Mouse (Mus musculus): ENCODE results near the gene Dnttip1. TPM values are rescaled to one million over a fixed set of nuclear protein-coding genes. Genes with fewer than 3 reads are reported as not detected.
A peak's percentile ranks its signal among the peaks of the same experiment; 100 is the strongest.

Gene Dnttip1
- polyA plus RNA-seq, 1 experiment from 2014 or later, result 60.0 TPM

DNA sequence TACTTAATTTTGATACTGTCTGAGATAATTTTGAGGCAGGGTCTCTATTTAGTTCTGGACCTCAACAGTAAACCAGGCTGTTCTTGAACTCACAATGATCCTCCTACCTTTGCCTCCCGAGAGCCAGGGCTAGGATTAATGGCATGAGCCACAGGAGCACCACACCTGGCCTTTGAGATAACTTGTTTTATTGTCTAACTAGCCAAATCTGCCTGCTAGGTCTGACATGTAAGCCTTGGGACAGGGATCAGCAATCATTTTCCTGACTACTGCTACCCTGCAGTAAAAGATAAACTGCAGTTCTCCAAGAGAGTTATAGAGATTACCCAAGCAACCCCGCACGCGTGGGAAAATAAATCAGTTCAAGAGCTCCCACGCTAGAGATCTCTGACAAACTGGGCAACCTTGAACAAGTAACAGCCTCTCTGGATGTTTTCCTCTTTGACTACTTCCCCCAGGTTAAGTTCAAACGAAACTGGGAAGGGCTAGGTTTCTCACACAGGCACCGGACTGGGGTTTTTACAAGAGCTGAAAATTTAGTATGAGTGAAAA lies 39.2 kb downstream of the Dnttip1 start:
- no peak for ATAC-seq
- Histone ChIP-seq H3K4me1 (ENCODE audit: control insufficient read depth, insufficient read depth, low read depth, low read length) (peaks cover 17% of the 10 kb centered on the region), H3K27me3 (replicated peaks; ENCODE audit: control insufficient read depth, insufficient read depth, low read length) (no peaks in the 10 kb centered on the region), H3K9me3 (ENCODE audit: control insufficient read depth, low read length) (no peaks in the 10 kb centered on the region), H3K4me2 (ENCODE audit: low read length) (peak overlapping the region; percentile 86), H3K27ac (ENCODE audit: low read depth, low read length) (peak overlapping the region; percentile 83; the same call in 1 of the 2 replicates), H3K36me3 (ENCODE audit: control insufficient read depth, insufficient read depth, low read length) (no peaks in the 10 kb centered on the region), H3K9ac (ENCODE audit: low read depth, low read length) (peak overlapping the region; percentile 82), H3K4me3 (ENCODE audit: low read length) (peak overlapping the region; percentile 60)
- WGBS, result 16% methylated on average over 7 of the region's 7 CpGs

GRCm38 (mm10) chr2:164785481-164786387 lies 40.0 kb downstream of the Dnttip1 start, which contains the start of gene Snx21:
TSS of gene Snx21 (plus strand) at chr2:164785823.
- WGBS, result under 1% methylated on average over 65 of the region's 89 CpGs

DNA sequence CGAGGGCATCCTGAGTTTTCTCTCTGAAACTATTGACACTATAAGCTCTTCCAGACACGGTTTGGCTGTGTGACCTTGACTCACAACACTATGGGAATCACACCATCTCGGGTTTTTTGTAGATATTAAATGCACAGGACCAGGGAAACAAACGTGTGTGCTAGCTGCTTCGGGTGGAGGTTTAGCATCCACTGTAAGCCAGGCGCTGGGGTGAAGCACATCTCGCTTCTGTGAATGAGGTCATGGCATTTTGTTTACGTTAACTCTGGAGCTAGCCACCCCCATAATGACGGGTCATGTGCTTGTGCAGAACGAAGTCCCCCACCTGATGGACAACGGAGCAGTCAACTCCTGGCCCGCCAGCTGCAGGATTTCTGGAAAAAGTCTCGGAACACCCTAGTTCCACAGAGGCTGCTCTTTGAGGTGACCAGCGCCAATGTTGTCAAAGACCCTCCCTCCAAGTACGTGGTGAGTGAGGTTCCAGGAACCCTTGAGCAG lies 40.7 kb downstream of the Dnttip1 start:
- H3K4me3 ChIP-seq (ENCODE audit: low read length), result peak overlapping the region; percentile 60
- no peaks in the 10 kb centered on the region for H3K27me3 ChIP-seq (replicated peaks; ENCODE audit: control insufficient read depth, insufficient read depth, low read length)
- H3K4me1 ChIP-seq (ENCODE audit: control insufficient read depth, insufficient read depth, low read depth, low read length), result peaks cover 17% of the 10 kb centered on the region
- H3K9ac ChIP-seq (ENCODE audit: low read depth, low read length), result peak overlapping the region; percentile 82
- no peaks in the 10 kb centered on the region for H3K36me3 ChIP-seq (ENCODE audit: control insufficient read depth, insufficient read depth, low read length)
- H3K27ac ChIP-seq (ENCODE audit: low read depth, low read length), result peak overlapping the region; percentile 83
- H3K9me3 ChIP-seq (ENCODE audit: control insufficient read depth, low read length), result no peaks in the 10 kb centered on the region
- WGBS, result 9% methylated on average over 15 of the region's 15 CpGs
- H3K4me2 ChIP-seq (ENCODE audit: low read length), result peak overlapping the region; percentile 86
- peak; percentile 9; the same call in 1 of the 2 replicates for ATAC-seq

More at GRCm38 (mm10) chr2:164785481-164786387, 40.0 kb downstream of the Dnttip1 start, which contains the start of gene Snx21:
- H3K4me1 ChIP-seq (ENCODE audit: control insufficient read depth, insufficient read depth, low read depth, low read length), result peaks cover 17% of the 10 kb centered on the region
- peak within 1 kb of the TSS; percentile 82 for H3K9ac ChIP-seq (ENCODE audit: low read depth, low read length)
- H3K9me3 ChIP-seq (ENCODE audit: control insufficient read depth, low read length), result no peaks in the 10 kb centered on the region
- peak within 1 kb of the TSS; percentile 60 for H3K4me3 ChIP-seq (ENCODE audit: low read length)
- peak within 1 kb of the TSS; percentile 83 for H3K27ac ChIP-seq (ENCODE audit: low read depth, low read length)
- H3K27me3 ChIP-seq (replicated peaks; ENCODE audit: control insufficient read depth, insufficient read depth, low read length), result no peaks in the 10 kb centered on the region
- peak; percentile 90 for ATAC-seq
- peak within 1 kb of the TSS; percentile 86 for H3K4me2 ChIP-seq (ENCODE audit: low read length)
- no peaks in the 10 kb centered on the region for H3K36me3 ChIP-seq (ENCODE audit: control insufficient read depth, insufficient read depth, low read length)

- H3K4me1 ChIP-seq (ENCODE audit: control insufficient read depth, insufficient read depth, low read depth, low read length), result peaks cover 17% of the 10 kb centered on the region
- peak overlapping the region; percentile 86 for H3K4me2 ChIP-seq (ENCODE audit: low read length)
- no peaks in the 10 kb centered on the region for H3K27me3 ChIP-seq (replicated peaks; ENCODE audit: control insufficient read depth, insufficient read depth, low read length)
- H3K36me3 ChIP-seq (ENCODE audit: control insufficient read depth, insufficient read depth, low read length), result no peaks in the 10 kb centered on the region
- peak overlapping the region; percentile 60 for H3K4me3 ChIP-seq (ENCODE audit: low read length)
- WGBS, result 85% methylated on average over 3 of the region's 3 CpGs
- no peak overlapping the region for H3K27ac ChIP-seq (ENCODE audit: low read depth, low read length)
- no peaks in the 10 kb centered on the region for H3K9me3 ChIP-seq (ENCODE audit: control insufficient read depth, low read length)
- no peak overlapping the region for H3K9ac ChIP-seq (ENCODE audit: low read depth, low read length)
- ATAC-seq, result no peak
Measured at GRCm38 (mm10) chr2:164787032-164787431, 41.2 kb downstream of the Dnttip1 start.

GRCm38 (mm10) chr2:164787779-164788178 lies 42.0 kb downstream of the Dnttip1 start:
- H3K4me3 ChIP-seq (ENCODE audit: low read length), result no peak overlapping the region
- no peaks in the 10 kb centered on the region for H3K27me3 ChIP-seq (replicated peaks; ENCODE audit: control insufficient read depth, insufficient read depth, low read length)
- peaks cover 17% of the 10 kb centered on the region for H3K4me1 ChIP-seq (ENCODE audit: control insufficient read depth, insufficient read depth, low read depth, low read length)
- 81% methylated on average over 10 of the region's 10 CpGs for WGBS
- no peak overlapping the region for H3K27ac ChIP-seq (ENCODE audit: low read depth, low read length)
- peak overlapping the region; percentile 18; the same call in 1 of the 2 replicates for H3K4me2 ChIP-seq (ENCODE audit: low read length)
- no peak for ATAC-seq
- no peaks in the 10 kb centered on the region for H3K9me3 ChIP-seq (ENCODE audit: control insufficient read depth, low read length)
- no peak overlapping the region for H3K9ac ChIP-seq (ENCODE audit: low read depth, low read length)
- no peaks in the 10 kb centered on the region; the same call in 1 of the 2 replicates for H3K36me3 ChIP-seq (ENCODE audit: control insufficient read depth, insufficient read depth, low read length)

- no peaks in the 10 kb centered on the region; the same call in 1 of the 2 replicates for H3K36me3 ChIP-seq (ENCODE audit: control insufficient read depth, insufficient read depth, low read length)
- H3K27ac ChIP-seq (ENCODE audit: low read depth, low read length), result no peak overlapping the region
- H3K4me3 ChIP-seq (ENCODE audit: low read length), result no peak overlapping the region
- peaks cover 17% of the 10 kb centered on the region for H3K4me1 ChIP-seq (ENCODE audit: control insufficient read depth, insufficient read depth, low read depth, low read length)
- 79% methylated on average over 4 of the region's 4 CpGs for WGBS
- H3K9ac ChIP-seq (ENCODE audit: low read depth, low read length), result no peak overlapping the region
- no peak for ATAC-seq
- H3K9me3 ChIP-seq (ENCODE audit: control insufficient read depth, low read length), result no peaks in the 10 kb centered on the region
- H3K4me2 ChIP-seq (ENCODE audit: low read length), result no peak overlapping the region
- H3K27me3 ChIP-seq (replicated peaks; ENCODE audit: control insufficient read depth, insufficient read depth, low read length), result no peaks in the 10 kb centered on the region
Measured at GRCm38 (mm10) chr2:164788411-164788810, 42.6 kb downstream of the Dnttip1 start.

DNA sequence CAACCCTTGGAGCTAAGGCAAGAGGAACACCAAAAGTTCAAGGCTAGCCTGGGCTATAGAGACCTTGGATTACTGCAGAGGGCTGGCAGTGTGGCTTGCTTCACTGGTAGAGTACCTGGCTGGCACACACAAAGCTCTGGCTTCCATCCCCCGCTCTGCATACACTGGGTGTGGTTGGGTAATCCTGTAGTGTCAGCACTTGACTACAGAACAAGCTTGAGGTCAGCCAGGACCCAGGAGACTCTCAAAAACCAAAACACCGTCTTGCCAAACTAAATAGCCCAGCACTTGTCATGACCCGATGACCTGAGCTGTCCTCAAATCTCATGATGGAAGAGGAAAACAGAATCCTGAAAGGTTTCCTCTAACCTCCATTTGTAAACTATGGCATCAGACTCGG lies 44.7 kb downstream of the Dnttip1 start:
- H3K9me3 ChIP-seq (ENCODE audit: control insufficient read depth, low read length), result no peaks in the 10 kb centered on the region
- no peak overlapping the region for H3K4me3 ChIP-seq (ENCODE audit: low read length)
- no peak for ATAC-seq
- no peak overlapping the region for H3K9ac ChIP-seq (ENCODE audit: low read depth, low read length)
- H3K4me2 ChIP-seq (ENCODE audit: low read length), result no peak overlapping the region
- peaks cover 11% of the 10 kb centered on the region for H3K4me1 ChIP-seq (ENCODE audit: control insufficient read depth, insufficient read depth, low read depth, low read length)
- WGBS, result 90% methylated on average over 4 of the region's 4 CpGs
- H3K27me3 ChIP-seq (replicated peaks; ENCODE audit: control insufficient read depth, insufficient read depth, low read length), result no peaks in the 10 kb centered on the region
- H3K27ac ChIP-seq (ENCODE audit: low read depth, low read length), result no peak overlapping the region
- no peaks in the 10 kb centered on the region; the same call in 1 of the 2 replicates for H3K36me3 ChIP-seq (ENCODE audit: control insufficient read depth, insufficient read depth, low read length)

DNA sequence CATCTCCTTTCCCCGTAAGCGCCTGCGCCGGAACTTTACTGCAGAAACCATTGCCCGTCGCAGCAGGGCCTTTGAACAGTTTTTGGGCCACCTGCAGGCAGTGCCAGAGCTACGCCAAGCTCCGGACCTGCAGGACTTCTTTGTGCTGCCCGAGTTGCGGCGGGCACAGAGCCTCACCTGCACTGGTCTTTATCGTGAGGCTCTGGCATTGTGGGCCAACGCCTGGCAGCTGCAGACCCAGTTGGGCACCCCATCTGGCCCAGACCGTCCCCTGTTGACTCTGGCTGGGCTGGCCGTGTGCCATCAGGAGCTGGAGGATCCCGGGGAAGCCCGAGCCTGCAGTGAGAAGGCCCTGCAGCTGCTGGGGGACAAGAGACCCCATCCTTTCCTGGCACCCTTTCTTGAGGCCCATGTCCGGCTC lies 46.1 kb downstream of the Dnttip1 start:
- H3K4me1 ChIP-seq (ENCODE audit: control insufficient read depth, insufficient read depth, low read depth, low read length), result peaks cover 8% of the 10 kb centered on the region
- H3K9ac ChIP-seq (ENCODE audit: low read depth, low read length), result no peak overlapping the region
- no peak overlapping the region for H3K27ac ChIP-seq (ENCODE audit: low read depth, low read length)
- no peaks in the 10 kb centered on the region for H3K27me3 ChIP-seq (replicated peaks; ENCODE audit: control insufficient read depth, insufficient read depth, low read length)
- no peak for ATAC-seq
- H3K4me2 ChIP-seq (ENCODE audit: low read length), result no peak overlapping the region
- no peaks in the 10 kb centered on the region; the same call in 1 of the 2 replicates for H3K36me3 ChIP-seq (ENCODE audit: control insufficient read depth, insufficient read depth, low read length)
- H3K9me3 ChIP-seq (ENCODE audit: control insufficient read depth, low read length), result no peaks in the 10 kb centered on the region
- WGBS, result 83% methylated on average over 18 of the region's 18 CpGs
- no peak overlapping the region for H3K4me3 ChIP-seq (ENCODE audit: low read length)
